Mouse (Mus musculus) layer of hippocampus, postnatal 10 days (tissue): ENCODE results near the gene Lbx2. TPM values are rescaled to one million over a fixed set of nuclear protein-coding genes. Genes with fewer than 3 reads are reported as not detected.

Experiments
- DNase-seq, 2 experiments: peaks; one replicate each; pipeline ENCODE4 v3.0.0; 2021; ENCODE audit warnings: low spot score in 2 of 2
- microRNA-seq, 2 experiments: library from miRNA; unstranded; fragments of <30 nt; microRNA quantifications; one replicate each; pipeline ENCODE4 v1.2.0; 2021
- total RNA-seq, 2 experiments: library from RNA; stranded (reverse); gene quantifications; 2 replicates each; pipeline ENCODE4 v1.2.3; 2021

Gene Lbx2
- total RNA-seq, 2 experiments from 2014 or later: 0.42 to 0.46 TPM

- DNase-seq: no peak
Measured at GRCm38 (mm10) chr6:83132176-83132919, 46.2 kb downstream of the Lbx2 start.

- DNase-seq: no peak
Measured at GRCm38 (mm10) chr6:83134226-83134625, 48.1 kb downstream of the Lbx2 start.

GRCm38 (mm10) chr6:83134951-83135513 lies 48.9 kb downstream of the Lbx2 start, which contains the start of gene Rtkn:
Gene Rtkn, plus strand, starts transcription at chr6:83135463.
- no peak for DNase-seq

GRCm38 (mm10) chr6:83135571-83136161 lies 49.5 kb downstream of the Lbx2 start:
- no peak for DNase-seq

- DNase-seq: no peak
Measured at GRCm38 (mm10) chr6:83136291-83136880, 50.2 kb downstream of the Lbx2 start.

- DNase-seq: peak in 1 of 2 experiments; percentile 53
Measured at GRCm38 (mm10) chr6:83136881-83137575, 50.9 kb downstream of the Lbx2 start.

GRCm38 (mm10) chr6:83137576-83137950 lies 51.4 kb downstream of the Lbx2 start:
- DNase-seq: peak; percentile 68 to 73

Small RNA genes lying within 50 kb of the gene (microRNA-seq; reads per million reads assigned to microRNA genes)
- 0 reads per million in 2 experiments for gene Mir3470a
- gene Mir7040: 0 to 0.20 reads per million in 2 experiments

Other genes with a start within 250 kb of the Lbx2 start
- gene Sema4f, start 146.6 kb upstream of the Lbx2 start, total RNA-seq: 10 to 100 TPM; 43.2 to 47.0 TPM
- gene M1ap, start 139.5 kb upstream of the Lbx2 start, total RNA-seq: not detected
- gene Dok1, start 52.9 kb upstream of the Lbx2 start, total RNA-seq: 1 to 10 TPM; 1.6 to 2.4 TPM
- 1 to 10 TPM; 3.0 to 5.7 TPM for gene Loxl3, start 52.2 kb upstream of the Lbx2 start, total RNA-seq
- gene Aup1, start 31.8 kb upstream of the Lbx2 start, total RNA-seq: 100 to 1,000 TPM in 1 of 2 experiments, 10 to 100 TPM in 1; 92.7 to 115 TPM
- gene Htra2, start 31.1 kb upstream of the Lbx2 start, total RNA-seq: 10 to 100 TPM; 68.0 to 70.4 TPM
- under 1 TPM; 0.37 to 0.54 TPM for gene Dqx1, start 28.5 kb upstream of the Lbx2 start, total RNA-seq
- gene Tlx2, start 16.1 kb upstream of the Lbx2 start, total RNA-seq: not detected
- gene Pcgf1, start 8.5 kb upstream of the Lbx2 start, total RNA-seq: 10 to 100 TPM; 18.8 to 22.2 TPM
- 10 to 100 TPM in 1 of 2 experiments, 1 to 10 TPM in 1; 5.9 to 12.0 TPM for gene Ccdc142, start 15.2 kb downstream of the Lbx2 start, total RNA-seq
- 1 to 10 TPM; 7.2 to 8.1 TPM for gene Gm42688, start 15.2 kb downstream of the Lbx2 start, total RNA-seq
- gene Mrpl53, start 22.7 kb downstream of the Lbx2 start, total RNA-seq: 10 to 100 TPM; 55.6 to 58.1 TPM
- gene Mogs, start 29.1 kb downstream of the Lbx2 start, total RNA-seq: 10 to 100 TPM; 27.7 to 30.3 TPM
- 10 to 100 TPM; 68.6 to 72.7 TPM for gene Wbp1, start 35.2 kb downstream of the Lbx2 start, total RNA-seq
- 10 to 100 TPM; 21.6 to 22.6 TPM for gene Ino80b, start 39.1 kb downstream of the Lbx2 start, total RNA-seq
- gene Rtkn, start 49.1 kb downstream of the Lbx2 start, total RNA-seq: 10 to 100 TPM; 36.2 to 36.5 TPM
- 10 to 100 TPM; 21.5 to 28.1 TPM for gene Wdr54, start 70.0 kb downstream of the Lbx2 start, total RNA-seq
- gene 1700003E16Rik, start 70.0 kb downstream of the Lbx2 start, total RNA-seq: 10 to 100 TPM; 20.6 to 22.1 TPM
- gene Dctn1, start 79.6 kb downstream of the Lbx2 start, total RNA-seq: 100 to 1,000 TPM; 360 to 362 TPM
- 1 to 10 TPM in 1 of 2 experiments, under 1 TPM in 1; 0.31 to 2.9 TPM for gene Slc4a5, start 133.5 kb downstream of the Lbx2 start, total RNA-seq
- 10 to 100 TPM; 10.3 to 11.3 TPM for gene Mthfd2, start 239.5 kb downstream of the Lbx2 start, total RNA-seq
- 10 to 100 TPM; 24.2 to 25.0 TPM for gene Mob1a, start 239.6 kb downstream of the Lbx2 start, total RNA-seq